ENCODE assay signal across 20 mouse cellular contexts in the genomic region with DNA sequence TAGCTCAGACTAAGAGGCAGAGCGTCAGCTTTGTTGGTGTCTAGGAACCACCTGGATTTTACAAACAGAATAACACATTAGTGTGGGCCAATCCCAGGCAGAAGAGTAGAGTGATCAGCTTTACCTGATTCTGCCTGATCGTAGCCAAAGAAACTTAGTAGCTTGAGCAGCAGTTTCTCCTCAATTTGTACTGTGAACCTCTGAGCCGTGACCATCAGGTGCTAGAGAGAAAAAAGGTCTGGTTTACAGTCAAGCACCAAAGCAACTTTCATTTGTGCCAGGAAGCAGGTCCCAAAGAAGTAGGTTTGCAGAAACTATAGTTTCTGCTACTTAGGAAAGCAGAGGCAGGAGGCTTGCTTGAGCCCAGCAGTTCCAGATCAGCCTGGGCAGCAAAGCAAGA.
"Had no signal": no experiment of that assay in that cellular context is flagged by ENCODE, and none has a peak within 500 bp of the region (broad histone marks: within the 10 kb centered on the region; RNA-seq: fewer than 3 reads in every experiment).

No protein-coding gene starts in this region.

- ATAC-seq: hindbrain, embryonic 16.5 days; intestine, embryonic 15.5 days; liver, embryonic 12.5 days had no signal

- H3K4me2 ChIP-seq: intestine, embryonic 15.5 days; liver, embryonic 12.5 days; liver, embryonic 15.5 days; lung, embryonic 15.5 days; midbrain, embryonic 11.5 days had no signal

- H3K9ac ChIP-seq: intestine, embryonic 15.5 days; liver, embryonic 12.5 days; liver, embryonic 15.5 days; lung, embryonic 15.5 days had no signal

- H3K27me3 ChIP-seq: intestine, embryonic 15.5 days; liver, embryonic 12.5 days; liver, embryonic 15.5 days; lung, embryonic 15.5 days; megakaryocyte, embryonic 14.5 days had no signal

- H3K4me3 ChIP-seq: intestine, embryonic 15.5 days; left cerebral cortex, adult 2 months; liver, embryonic 12.5 days; liver, embryonic 15.5 days; lung, embryonic 15.5 days; megakaryocyte, embryonic 14.5 days had no signal

- DNase-seq: layer of hippocampus, postnatal 36 days; lung, adult 18-20 months; lung, postnatal 10 days; lung, postnatal 36 days; midbrain, embryonic 14.5 days; right cerebral cortex, adult 18-20 months; right cerebral cortex, postnatal 14 days; right cerebral cortex, postnatal 4 days; thymus, adult 2 months; thymus, postnatal 14 days; thymus, postnatal 4 days had no signal

- H3K27ac ChIP-seq: intestine, embryonic 15.5 days; left cerebral cortex, adult 2 months; liver, embryonic 12.5 days; liver, embryonic 15.5 days; lung, embryonic 15.5 days; stomach, postnatal 0 days had no signal

- H3K9me3 ChIP-seq: intestine, embryonic 15.5 days; liver, embryonic 12.5 days; liver, embryonic 15.5 days; lung, embryonic 15.5 days; megakaryocyte, embryonic 14.5 days had no signal
